Mouse (Mus musculus): ENCODE results near the gene Pigm. TPM values are rescaled to one million over a fixed set of nuclear protein-coding genes. Genes with fewer than 3 reads are reported as not detected.

Gene Pigm
- polyA plus RNA-seq, 1 experiment from 2014 or later = 3.9 TPM

DNA sequence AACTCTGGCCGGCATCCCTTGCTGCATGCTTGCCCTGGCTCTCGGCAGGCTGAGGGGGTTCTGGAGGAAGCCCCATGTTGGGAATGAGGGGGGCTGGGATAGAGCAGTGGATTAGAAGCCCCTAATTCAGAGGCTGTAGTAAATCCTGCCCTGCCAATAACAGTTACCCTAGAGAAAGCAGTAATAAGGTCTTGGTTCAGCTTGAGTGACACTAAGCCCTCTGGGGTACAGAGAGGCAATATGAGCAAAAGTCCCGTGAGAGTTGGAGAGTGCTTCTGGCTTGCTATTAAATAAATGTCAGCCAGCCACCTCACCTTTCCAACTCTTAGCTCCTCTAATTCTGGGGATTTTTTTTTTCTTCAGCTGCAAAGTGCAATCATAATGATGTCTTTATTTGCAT lies 21.0 kb upstream of the Pigm start:
- Histone ChIP-seq H3K4me1 (replicated peaks) (peaks cover 22% of the 10 kb centered on the region), H3K27ac (replicated peaks) (peak overlapping the region; percentile 55; the same call in 1 of the 2 replicates), H3K9me3 (no peaks in the 10 kb centered on the region), H3K4me2 (no peak overlapping the region), H3K4me3 (no peak overlapping the region), H3K27me3 (no peaks in the 10 kb centered on the region), H3K36me3 (no peaks in the 10 kb centered on the region), H3K9ac (no peak overlapping the region)
- WGBS = 27% methylated on average over 3 of the region's 3 CpGs
- ATAC-seq (ENCODE audit: low FRiP score, low read depth) = no peak

DNA sequence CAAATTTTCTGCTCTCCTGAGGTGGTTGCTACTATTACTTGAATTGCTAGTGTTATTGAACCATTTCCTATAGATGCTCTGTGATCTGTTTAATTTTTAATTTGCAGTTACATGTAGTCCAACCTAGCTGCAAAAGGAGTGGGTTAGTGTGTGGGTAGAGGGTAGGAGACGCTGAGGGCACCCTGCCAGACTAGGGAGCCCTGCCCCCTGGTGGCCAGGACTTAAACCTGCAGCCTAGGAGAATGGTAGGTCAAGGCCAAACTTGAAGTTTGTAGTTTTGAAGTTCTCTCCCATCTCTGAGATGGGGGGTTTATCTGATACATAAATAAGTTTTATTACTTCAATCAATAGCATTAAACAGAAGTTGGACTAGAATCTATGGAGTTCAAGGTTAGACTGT lies 18.8 kb upstream of the Pigm start:
- no peak overlapping the region for H3K9ac ChIP-seq
- 0% methylated on average over 1 of the region's 1 CpGs for WGBS
- no peaks in the 10 kb centered on the region for H3K27me3 ChIP-seq
- no peaks in the 10 kb centered on the region for H3K9me3 ChIP-seq
- no peak overlapping the region for H3K27ac ChIP-seq (replicated peaks)
- H3K4me2 ChIP-seq = no peak overlapping the region
- H3K36me3 ChIP-seq = no peaks in the 10 kb centered on the region
- peaks cover 12% of the 10 kb centered on the region for H3K4me1 ChIP-seq (replicated peaks)
- H3K4me3 ChIP-seq = no peak overlapping the region
- no peak; the same call in 1 of the 2 replicates for ATAC-seq (ENCODE audit: low FRiP score, low read depth)

DNA sequence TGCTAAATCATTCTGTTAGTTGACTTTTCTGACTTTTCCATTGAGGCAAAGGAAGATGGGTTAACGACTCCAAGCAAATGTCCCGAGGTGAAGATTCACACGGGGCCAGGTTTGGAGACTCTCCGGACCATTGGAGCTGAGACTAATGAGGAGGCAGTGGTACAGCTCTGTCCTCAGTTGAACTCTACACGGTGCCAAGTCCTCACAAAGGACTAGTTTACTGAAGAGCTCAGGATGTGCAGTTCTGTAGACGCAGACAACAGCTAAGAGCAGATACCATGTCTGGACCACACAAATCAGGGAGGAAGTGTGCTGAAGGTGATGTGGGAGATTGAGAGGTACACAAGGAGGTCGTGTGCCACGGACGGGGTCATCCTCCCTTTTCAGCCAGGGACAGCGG lies 18.0 kb upstream of the Pigm start:
- Histone ChIP-seq H3K4me2 (no peak overlapping the region), H3K27ac (replicated peaks) (no peak overlapping the region), H3K36me3 (no peaks in the 10 kb centered on the region), H3K4me3 (no peak overlapping the region), H3K9me3 (no peaks in the 10 kb centered on the region), H3K4me1 (replicated peaks) (peaks cover 12% of the 10 kb centered on the region), H3K9ac (no peak overlapping the region), H3K27me3 (no peaks in the 10 kb centered on the region)
- WGBS = 60% methylated on average over 10 of the region's 10 CpGs
- ATAC-seq (ENCODE audit: low FRiP score, low read depth) = no peak

DNA sequence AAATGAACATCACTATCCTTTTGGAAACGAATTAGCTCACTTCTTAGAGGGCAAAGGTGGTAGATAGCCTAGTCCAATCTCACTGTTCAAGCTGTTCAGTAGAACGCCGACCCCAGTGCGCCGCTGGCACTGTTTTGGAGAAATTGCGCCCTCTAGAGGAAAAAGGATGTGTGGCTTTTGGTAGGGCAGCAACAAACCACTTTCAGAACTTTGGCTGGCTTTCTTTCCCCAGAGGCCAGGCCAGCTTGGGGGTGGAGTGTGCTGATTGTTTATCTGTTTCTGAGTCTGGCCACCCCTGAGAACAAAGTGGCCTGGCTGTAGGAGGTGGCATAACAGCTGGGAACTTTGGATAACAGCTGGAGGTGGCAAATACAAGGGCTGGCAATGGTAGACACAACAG lies 11.7 kb upstream of the Pigm start:
- ATAC-seq (ENCODE audit: low FRiP score, low read depth) = peak; percentile 50
- H3K4me3 ChIP-seq = no peak overlapping the region
- H3K27ac ChIP-seq (replicated peaks) = no peak overlapping the region; the same call in 1 of the 2 replicates
- H3K36me3 ChIP-seq = no peaks in the 10 kb centered on the region
- H3K27me3 ChIP-seq = no peaks in the 10 kb centered on the region
- no peak overlapping the region for H3K9ac ChIP-seq
- no peaks in the 10 kb centered on the region for H3K4me1 ChIP-seq (replicated peaks)
- H3K4me2 ChIP-seq = no peak overlapping the region
- 11% methylated on average over 6 of the region's 6 CpGs for WGBS
- no peaks in the 10 kb centered on the region for H3K9me3 ChIP-seq

DNA sequence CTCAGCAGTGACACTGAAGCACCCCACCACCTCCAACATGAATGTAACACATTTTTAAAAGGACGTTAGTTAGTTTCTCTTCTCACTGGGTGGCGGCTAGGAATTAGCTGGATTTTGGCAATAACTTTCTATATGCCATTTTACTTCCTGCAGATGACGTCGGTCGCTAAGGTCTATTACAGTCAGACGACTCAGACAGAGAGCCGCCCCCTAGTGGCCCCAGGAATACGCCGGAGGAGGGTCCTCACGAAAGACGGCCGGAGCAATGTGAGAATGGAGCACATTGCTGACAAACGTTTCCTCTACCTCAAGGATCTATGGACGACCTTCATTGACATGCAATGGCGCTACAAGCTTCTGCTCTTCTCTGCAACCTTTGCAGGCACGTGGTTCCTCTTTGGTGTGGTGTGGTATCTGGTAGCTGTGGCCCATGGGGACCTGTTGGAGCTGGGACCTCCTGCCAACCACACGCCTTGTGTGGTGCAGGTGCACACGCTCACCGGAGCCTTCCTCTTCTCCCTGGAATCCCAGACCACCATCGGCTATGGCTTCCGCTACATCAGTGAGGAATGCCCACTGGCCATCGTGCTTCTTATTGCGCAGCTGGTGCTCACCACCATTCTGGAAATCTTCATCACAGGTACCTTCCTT lies 7.5 kb upstream of the Pigm start:
- Histone ChIP-seq H3K4me1 (replicated peaks) (no peaks in the 10 kb centered on the region), H3K27ac (replicated peaks) (no peak overlapping the region), H3K9me3 (no peaks in the 10 kb centered on the region), H3K9ac (no peak overlapping the region), H3K27me3 (no peaks in the 10 kb centered on the region), H3K36me3 (no peaks in the 10 kb centered on the region), H3K4me2 (peak overlapping the region; percentile 33), H3K4me3 (no peak overlapping the region)
- 31% methylated on average over 23 of the region's 23 CpGs for WGBS
- peak; percentile 33 for ATAC-seq (ENCODE audit: low FRiP score, low read depth)

DNA sequence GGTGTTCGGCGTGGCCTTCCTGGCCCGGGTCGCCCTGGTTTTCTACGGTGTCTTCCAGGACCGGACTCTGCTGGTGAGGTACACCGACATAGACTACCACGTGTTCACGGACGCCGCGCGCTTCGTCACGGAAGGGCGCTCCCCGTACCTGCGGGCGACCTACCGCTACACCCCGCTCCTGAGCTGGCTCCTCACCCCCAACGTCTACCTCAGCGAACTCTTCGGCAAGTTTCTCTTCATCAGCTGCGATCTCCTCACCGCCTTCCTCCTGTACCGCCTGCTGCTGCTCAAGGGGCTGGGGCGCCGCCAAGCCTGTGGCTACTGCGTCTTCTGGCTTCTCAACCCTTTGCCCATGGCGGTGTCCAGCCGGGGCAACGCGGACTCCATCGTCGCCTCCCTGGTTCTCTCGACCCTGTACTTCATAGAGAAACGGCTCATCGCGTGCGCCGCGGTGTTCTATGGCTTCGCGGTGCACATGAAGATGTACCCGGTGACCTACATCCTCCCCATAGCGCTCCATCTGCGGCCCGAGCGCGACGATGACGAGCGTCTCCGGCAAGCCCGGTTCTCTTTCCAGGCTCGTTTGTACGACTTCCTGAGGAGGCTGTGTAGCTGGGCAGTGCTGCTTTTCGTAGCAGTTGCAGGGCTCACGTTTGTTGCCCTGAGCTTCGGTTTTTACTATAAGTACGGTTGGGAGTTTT lies 562 bp downstream of the Pigm start:
- Histone ChIP-seq H3K4me1 (replicated peaks) (peaks cover 48% of the 10 kb centered on the region), H3K4me2 (peak overlapping the region; percentile 94), H3K9ac (peak overlapping the region; percentile 88), H3K4me3 (peak overlapping the region; percentile 96), H3K27me3 (no peaks in the 10 kb centered on the region), H3K27ac (replicated peaks) (peak overlapping the region; percentile 84), H3K36me3 (0 out of 2 replicates have a peak, but pooled peaks cover 6% of the 10 kb centered on the region), H3K9me3 (no peaks in the 10 kb centered on the region)
- ATAC-seq (ENCODE audit: low FRiP score, low read depth) = no peak
- WGBS = 3% methylated on average over 62 of the region's 62 CpGs

DNA sequence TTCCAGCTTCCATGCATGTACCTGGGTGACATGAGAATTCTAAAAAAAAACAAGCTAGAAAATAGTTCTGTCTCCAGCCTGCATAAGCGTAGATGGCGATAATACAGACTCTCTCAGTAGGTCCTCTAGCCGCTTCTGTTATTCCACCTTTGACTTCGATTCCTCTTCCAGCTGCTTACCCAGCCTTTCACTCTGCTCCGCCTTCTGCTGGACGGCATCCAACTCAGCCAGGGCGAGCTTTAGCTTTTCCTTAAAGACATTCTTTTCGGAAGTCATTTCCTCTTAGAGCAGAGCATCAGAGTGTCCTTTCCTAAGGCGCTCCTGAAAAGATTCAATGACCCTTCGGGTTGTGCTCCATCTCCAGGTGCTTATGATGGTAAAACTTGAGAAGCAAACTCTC lies 3.7 kb downstream of the Pigm start:
- no peak overlapping the region for H3K4me3 ChIP-seq
- no peak for ATAC-seq (ENCODE audit: low FRiP score, low read depth)
- H3K9ac ChIP-seq = no peak overlapping the region
- 0 out of 2 replicates have a peak, but pooled peaks cover 6% of the 10 kb centered on the region for H3K36me3 ChIP-seq
- no peak overlapping the region for H3K4me2 ChIP-seq
- 74% methylated on average over 10 of the region's 10 CpGs for WGBS
- H3K27me3 ChIP-seq = no peaks in the 10 kb centered on the region
- H3K27ac ChIP-seq (replicated peaks) = no peak overlapping the region
- peaks cover 48% of the 10 kb centered on the region for H3K4me1 ChIP-seq (replicated peaks)
- H3K9me3 ChIP-seq = no peaks in the 10 kb centered on the region

DNA sequence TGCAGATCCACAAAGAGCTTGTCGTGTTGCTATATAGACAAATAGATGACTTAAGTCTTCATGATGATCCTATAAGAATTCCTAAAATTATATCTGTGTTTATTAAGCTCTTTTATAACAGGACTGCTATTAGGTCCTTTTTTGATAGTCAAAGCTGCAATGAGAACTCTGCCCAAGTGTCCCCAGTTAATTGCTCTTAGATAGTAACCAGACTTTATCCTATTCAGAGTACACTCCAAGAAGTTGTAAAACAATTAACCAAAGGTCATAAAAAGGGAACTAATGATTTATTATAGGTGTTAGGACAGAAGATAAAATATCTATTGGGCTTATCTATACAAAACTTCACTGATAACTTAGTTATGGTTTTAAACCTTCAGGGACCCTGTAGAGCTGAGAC lies 5.7 kb downstream of the Pigm start:
- no peak for ATAC-seq (ENCODE audit: low FRiP score, low read depth)
- Histone ChIP-seq H3K9ac (no peak overlapping the region), H3K4me3 (no peak overlapping the region)

DNA sequence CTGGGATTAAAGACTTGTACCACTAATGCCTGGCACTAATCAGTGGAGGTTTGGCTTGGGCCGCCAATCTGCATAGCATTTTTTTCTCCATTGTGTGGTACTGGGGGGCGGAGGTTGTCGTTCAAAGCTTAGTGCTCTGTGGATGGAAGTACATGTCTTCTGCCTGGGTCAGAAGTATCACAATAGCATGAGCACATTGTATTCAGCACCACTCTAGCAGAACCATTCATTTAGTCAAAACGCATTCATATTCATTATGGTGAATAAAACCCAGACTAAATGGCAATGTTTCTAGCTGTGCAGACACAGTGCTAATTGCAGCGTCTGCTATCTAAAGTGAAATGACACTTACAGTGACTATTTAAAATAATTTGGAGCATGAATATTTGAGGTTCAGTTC lies 10.9 kb downstream of the Pigm start:
- H3K27ac ChIP-seq (replicated peaks) = no peak overlapping the region
- H3K4me1 ChIP-seq (replicated peaks) = peaks cover 7% of the 10 kb centered on the region
- no peak overlapping the region for H3K4me2 ChIP-seq
- H3K4me3 ChIP-seq = no peak overlapping the region
- no peaks in the 10 kb centered on the region for H3K9me3 ChIP-seq
- ATAC-seq (ENCODE audit: low FRiP score, low read depth) = no peak
- no peak overlapping the region for H3K9ac ChIP-seq
- no peaks in the 10 kb centered on the region for H3K27me3 ChIP-seq
- 60% methylated on average over 5 of the region's 5 CpGs for WGBS
- no peaks in the 10 kb centered on the region for H3K36me3 ChIP-seq

More for the DNA sequence above, 5.7 kb downstream of the Pigm start:
- Histone ChIP-seq H3K4me2 (no peak overlapping the region), H3K27me3 (no peaks in the 10 kb centered on the region), H3K27ac (replicated peaks) (no peak overlapping the region), H3K36me3 (0 out of 2 replicates have a peak, but pooled peaks cover 6% of the 10 kb centered on the region), H3K9me3 (no peaks in the 10 kb centered on the region), H3K4me1 (replicated peaks) (peaks cover 39% of the 10 kb centered on the region)
- WGBS = 92% methylated on average over 1 of the region's 1 CpGs

DNA sequence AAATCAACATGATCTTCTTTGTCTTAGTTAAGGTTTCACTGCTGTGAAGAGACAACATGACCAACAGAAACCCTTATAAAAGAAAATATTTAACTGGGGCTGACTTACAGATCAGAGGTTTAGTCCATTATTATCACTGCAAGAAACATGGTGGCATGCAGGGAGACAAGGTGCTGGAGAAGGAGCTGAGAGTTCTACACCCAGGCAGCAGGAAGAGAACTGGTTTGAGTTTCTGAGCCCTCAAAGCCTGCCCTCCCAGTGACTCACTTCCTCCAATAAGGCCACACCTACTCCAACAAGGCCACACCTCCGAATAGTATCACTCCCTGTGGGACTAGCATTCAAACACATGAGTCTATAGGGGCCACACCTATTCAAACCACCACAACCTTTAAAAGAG lies 14.4 kb downstream of the Pigm start:
- Histone ChIP-seq H3K4me3 (no peak overlapping the region), H3K4me1 (replicated peaks) (peaks cover 9% of the 10 kb centered on the region), H3K27me3 (no peaks in the 10 kb centered on the region), H3K4me2 (no peak overlapping the region), H3K27ac (replicated peaks) (no peak overlapping the region), H3K9ac (no peak overlapping the region), H3K36me3 (no peaks in the 10 kb centered on the region), H3K9me3 (no peaks in the 10 kb centered on the region)
- no peak for ATAC-seq (ENCODE audit: low FRiP score, low read depth)
- 81% methylated on average over 1 of the region's 1 CpGs for WGBS

DNA sequence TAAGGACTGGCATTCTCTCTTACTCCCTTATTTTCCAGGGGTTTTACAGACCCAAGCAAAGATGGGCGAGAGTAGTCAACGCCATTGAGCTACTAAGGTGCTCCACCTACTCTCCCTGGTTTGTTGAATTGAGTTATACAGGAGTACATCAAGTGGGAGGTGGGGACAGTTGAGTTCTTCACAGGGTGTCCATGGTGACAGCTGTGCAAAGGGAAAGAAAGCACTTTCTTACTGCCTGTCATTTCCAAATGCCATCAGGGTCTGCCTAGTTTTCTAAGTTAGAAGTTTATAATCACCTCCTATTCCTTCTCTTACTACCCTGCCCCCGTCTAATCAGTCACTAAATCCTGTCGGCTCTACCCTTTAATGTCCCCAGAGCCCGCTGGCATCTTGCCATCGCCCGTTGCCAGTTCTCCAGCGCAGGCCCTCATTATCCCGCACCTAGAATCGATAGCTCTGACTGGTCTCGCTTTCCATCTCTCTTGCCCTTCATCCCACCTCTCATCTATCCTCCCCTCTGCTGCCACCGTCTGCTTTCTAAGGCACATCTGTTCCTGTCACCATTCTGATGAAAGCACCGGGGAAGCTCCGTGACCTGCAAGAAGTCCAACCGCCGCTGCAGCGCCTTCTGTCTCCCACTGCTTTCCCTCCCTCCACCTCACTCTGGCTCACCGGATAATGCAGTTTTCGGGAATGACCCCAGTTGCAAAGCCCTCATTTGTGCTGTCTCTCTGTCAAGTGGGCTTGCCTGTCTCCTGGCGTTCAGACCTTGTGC lies 15.6 kb downstream of the Pigm start:
- no peaks in the 10 kb centered on the region for H3K36me3 ChIP-seq
- no peaks in the 10 kb centered on the region for H3K27me3 ChIP-seq
- no peak overlapping the region for H3K27ac ChIP-seq (replicated peaks)
- H3K9me3 ChIP-seq = no peaks in the 10 kb centered on the region
- peak overlapping the region; percentile 10; the same call in 1 of the 2 replicates for H3K9ac ChIP-seq
- 17% methylated on average over 20 of the region's 20 CpGs for WGBS
- H3K4me3 ChIP-seq = peak overlapping the region; percentile 9; the same call in 1 of the 2 replicates
- peak overlapping the region; percentile 44 for H3K4me2 ChIP-seq
- H3K4me1 ChIP-seq (replicated peaks) = peaks cover 9% of the 10 kb centered on the region
- peak; percentile 50 for ATAC-seq (ENCODE audit: low FRiP score, low read depth)

DNA sequence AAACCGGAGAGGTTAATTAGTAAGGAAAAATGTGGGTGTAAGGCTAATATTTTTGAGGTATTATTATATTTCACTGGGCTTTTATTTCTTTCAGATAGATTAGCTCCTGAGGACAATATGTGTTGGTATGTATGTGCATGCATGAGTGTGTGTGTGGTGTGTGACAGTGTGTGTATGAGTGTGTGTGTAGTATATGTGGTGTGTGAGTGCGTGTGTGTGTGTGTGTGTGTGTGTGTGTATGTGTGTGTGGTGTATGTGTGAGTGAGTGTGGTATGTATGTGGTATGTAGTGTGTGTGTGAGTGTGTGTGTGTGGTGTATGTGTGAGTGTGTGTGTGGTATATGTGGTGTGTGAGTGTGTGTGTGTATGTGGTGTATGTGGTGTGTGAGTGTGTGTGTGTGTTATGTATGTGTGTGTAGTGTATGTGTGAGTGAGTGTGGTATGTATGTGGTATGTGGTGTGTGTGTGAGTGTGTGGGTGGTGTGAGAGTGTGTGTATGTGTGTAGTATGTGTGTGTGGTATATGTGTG lies 16.4 kb downstream of the Pigm start:
- ATAC-seq (ENCODE audit: low FRiP score, low read depth) = peak; percentile 42; the same call in 1 of the 2 replicates
- no peaks in the 10 kb centered on the region for H3K27me3 ChIP-seq
- H3K4me3 ChIP-seq = no peak overlapping the region
- no peak overlapping the region for H3K9ac ChIP-seq
- no peaks in the 10 kb centered on the region for H3K9me3 ChIP-seq
- peaks cover 9% of the 10 kb centered on the region for H3K4me1 ChIP-seq (replicated peaks)
- peak overlapping the region; percentile 44 for H3K4me2 ChIP-seq
- 89% methylated on average over 2 of the region's 2 CpGs for WGBS
- no peak overlapping the region for H3K27ac ChIP-seq (replicated peaks)
- no peaks in the 10 kb centered on the region for H3K36me3 ChIP-seq

All from hindbrain, embryonic 15.5 days (tissue).